In the genomic region with DNA sequence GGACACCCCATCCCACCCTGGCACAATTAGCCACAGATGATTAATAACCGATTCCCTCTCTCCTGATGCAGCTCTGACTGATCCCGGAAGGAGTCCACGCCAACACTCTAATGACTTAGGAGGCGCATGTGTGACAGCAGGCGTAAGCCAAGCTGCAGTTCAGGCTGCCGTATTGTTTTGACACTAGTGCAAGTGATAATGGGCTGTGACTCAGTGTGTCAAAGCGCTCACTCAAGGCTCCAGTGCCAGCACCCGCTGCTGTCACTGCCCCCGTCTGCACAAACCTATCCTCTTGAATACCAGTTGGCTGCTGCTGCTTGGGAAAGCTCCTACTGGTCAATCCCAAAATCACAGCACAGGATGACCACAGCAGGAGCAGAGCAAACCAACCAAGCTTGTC, we compare ENCODE assay signal across 14 mouse cellular contexts. TPM values are rescaled to one million over a fixed set of nuclear protein-coding genes. Genes with fewer than 3 reads are reported as not detected.
A peak's percentile ranks its signal among the peaks of the same experiment; 100 is the strongest.
DNase-seq lines count a peak whose midpoint lies in the region; ATAC-seq lines count a peak whose summit lies in the region.
"Had no signal": no experiment of that assay in that cellular context is flagged by ENCODE, and none has a peak within 500 bp of the region (broad histone marks: within the 10 kb centered on the region; RNA-seq: fewer than 3 reads in every experiment).

No protein-coding gene starts in this region.

- H3K9ac ChIP-seq in forebrain, embryonic 11.5 days (ENCODE audit: low read length) = no peak overlapping the region
- H3K9ac ChIP-seq in hindbrain, embryonic 14.5 days = no peak overlapping the region
- H3K9ac ChIP-seq: kidney, embryonic 15.5 days had no signal

- peak; percentile 27; the same call in 1 of the 2 replicates for ATAC-seq in forebrain, embryonic 11.5 days (replicated peaks; ENCODE audit: low FRiP score)
- 0 out of 2 replicates have a peak, but pooled peaks have one; percentile 27 for ATAC-seq in hindbrain, embryonic 14.5 days (ENCODE audit: low FRiP score)
- ATAC-seq: activated CD4-positive, CD25-positive, alpha-beta regulatory T cell, adult 4 months had no signal

- intact Hi-C loops in heart, postnatal 14 days (cut with DNase I) = no loop called here

- H3K36me3 ChIP-seq in forebrain, embryonic 11.5 days (ENCODE audit: control insufficient read depth, insufficient read depth, low read length) = no peaks in the 10 kb centered on the region
- H3K36me3 ChIP-seq in forebrain, embryonic 10.5 days (replicated peaks) = no peaks in the 10 kb centered on the region
- no peaks in the 10 kb centered on the region for H3K36me3 ChIP-seq in hindbrain, embryonic 14.5 days (replicated peaks; ENCODE audit: control insufficient read depth, insufficient read depth)
- H3K36me3 ChIP-seq: G1E; kidney, embryonic 15.5 days had no signal

- H3K4me3 ChIP-seq in forebrain, embryonic 11.5 days (ENCODE audit: low read depth, low read length) = no peak overlapping the region
- H3K4me3 ChIP-seq in forebrain, embryonic 10.5 days = no peak overlapping the region
- H3K4me3 ChIP-seq in hindbrain, embryonic 14.5 days (replicated peaks; ENCODE audit: low read length) = no peak overlapping the region
- H3K4me3 ChIP-seq: heart, adult 2 months; kidney, embryonic 15.5 days had no signal

- H3K27me3 ChIP-seq in forebrain, embryonic 11.5 days (ENCODE audit: control insufficient read depth, insufficient read depth, low read length) = no peaks in the 10 kb centered on the region
- no peaks in the 10 kb centered on the region for H3K27me3 ChIP-seq in forebrain, embryonic 10.5 days (ENCODE audit: poor library complexity, severe bottlenecking)
- H3K27me3 ChIP-seq in hindbrain, embryonic 14.5 days (ENCODE audit: control insufficient read depth, insufficient read depth, low read length) = no peaks in the 10 kb centered on the region
- H3K27me3 ChIP-seq: kidney, embryonic 15.5 days had no signal

- DNase-seq in forebrain, embryonic 11.5 days (ENCODE audit: low spot score) = no peak
- no peak for DNase-seq in forebrain, embryonic 10.5 days (ENCODE audit: extremely low spot score, low spot score)
- DNase-seq in retina, postnatal 1 day = peak; percentile 1
- DNase-seq in retina, embryonic 14.5 days (ENCODE audit: low spot score) = no peak
- no peak for DNase-seq in hindbrain, embryonic 14.5 days (ENCODE audit: low spot score)
- DNase-seq in left cerebral cortex, adult 9 months (ENCODE audit: low spot score in 2 of 2) = peak; percentile 27 to 46
- no peak for DNase-seq in heart, postnatal 14 days
- no peak for DNase-seq in T-cell, adult 2 months (ENCODE audit: low spot score)
- DNase-seq: B cell, adult 2 months; heart, adult 2 months; lung, adult 18-20 months had no signal

- H3K9me3 ChIP-seq in forebrain, embryonic 11.5 days (ENCODE audit: control insufficient read depth, low read length) = no peaks in the 10 kb centered on the region
- H3K9me3 ChIP-seq in forebrain, embryonic 10.5 days = no peaks in the 10 kb centered on the region
- no peaks in the 10 kb centered on the region for H3K9me3 ChIP-seq in hindbrain, embryonic 14.5 days (ENCODE audit: control insufficient read depth, low read length)
- H3K9me3 ChIP-seq: kidney, embryonic 15.5 days had no signal

- no peak overlapping the region for H3K4me2 ChIP-seq in forebrain, embryonic 11.5 days (ENCODE audit: low read depth, low read length, severe bottlenecking)
- H3K4me2 ChIP-seq in hindbrain, embryonic 14.5 days (replicated peaks) = no peak overlapping the region
- H3K4me2 ChIP-seq: kidney, embryonic 15.5 days had no signal

- 77% methylated on average over 9 of the region's 9 CpGs for WGBS in forebrain, embryonic 11.5 days
- 88% methylated on average over 9 of the region's 9 CpGs for WGBS in forebrain, embryonic 10.5 days
- WGBS in hindbrain, embryonic 14.5 days = 58% methylated on average over 9 of the region's 9 CpGs

- H3K27ac ChIP-seq in forebrain, embryonic 11.5 days (ENCODE audit: low read depth, low read length) = no peak overlapping the region
- H3K27ac ChIP-seq in forebrain, embryonic 10.5 days = no peak overlapping the region
- no peak overlapping the region for H3K27ac ChIP-seq in hindbrain, embryonic 14.5 days
- H3K27ac ChIP-seq: heart, adult 2 months; kidney, embryonic 15.5 days had no signal

- no peaks in the 10 kb centered on the region for H3K4me1 ChIP-seq in forebrain, embryonic 11.5 days (replicated peaks; ENCODE audit: control insufficient read depth, insufficient read depth, low read length)
- no peaks in the 10 kb centered on the region for H3K4me1 ChIP-seq in forebrain, embryonic 10.5 days
- H3K4me1 ChIP-seq in hindbrain, embryonic 14.5 days (replicated peaks; ENCODE audit: control insufficient read depth, insufficient read depth, low read length) = no peaks in the 10 kb centered on the region
- H3K4me1 ChIP-seq: kidney, embryonic 15.5 days had no signal

RNA-seq across cellular contexts. Expression of a gene that starts 49.7 kb away (rescaled TPM):
- polyA plus RNA-seq in forebrain, embryonic 11.5 days (2014; fragmentation: Nextera tagmentation; extraction: Ambion mirVana) = 1.5 and 1.9 TPM in 2 replicates
- polyA plus RNA-seq in forebrain, embryonic 10.5 days (2016; fragmentation: Nextera tagmentation; extraction: Ambion mirVana) = 0.91 and 1.4 TPM in 2 replicates
- 0.96 and 1.2 TPM in 2 replicates for polyA plus RNA-seq in hindbrain, embryonic 14.5 days (2014; fragmentation: Nextera tagmentation; extraction: Ambion mirVana)
- total RNA-seq in heart, postnatal 14 days (2021) = under 1 TPM; 0.49 to 0.69 TPM
- polyA plus RNA-seq: G1E had no signal

Comparison
In these comparisons a context has a peak if more than half of its experiments do, and no peak if none do; other contexts are left out.
1. DNase-seq: peak in retina, postnatal 1 day (single experiment) and left cerebral cortex, adult 9 months (2 of 2); none in forebrain, embryonic 11.5 days (single experiment), forebrain, embryonic 10.5 days (single experiment), retina, embryonic 14.5 days (single experiment), hindbrain, embryonic 14.5 days (single experiment), heart, postnatal 14 days (0 of 2) and T-cell, adult 2 months (single experiment).